Mouse (Mus musculus) spleen, adult 18-20 months (tissue): ENCODE results near the gene Tprkb.
"Not testable (repeated sequence)": the region's sequence is repeated elsewhere in the genome, so short reads cannot be mapped to it uniquely, and the experiment has no call there.

ENCODE experiments used
- DNase-seq, 2 experiments: peaks; one replicate each; pipeline ENCODE4 v3.0.0; 2022; ENCODE audit warnings: mixed read lengths in 2 of 2

The Tprkb gene

GRCm38 (mm10) chr6:85911587-85911986 is at the start of gene Tprkb:
Gene Tprkb, plus strand, starts transcription at chr6:85911865.
- DNase-seq: no peak

GRCm38 (mm10) chr6:85862565-85862964 is 49.1 kb upstream of the Tprkb start:
- no peak for DNase-seq

- no peak for DNase-seq
These were observed 48.5 kb upstream of the Tprkb start for GRCm38 (mm10) chr6:85863136-85863535.

- DNase-seq: no peak
These were observed 47.8 kb upstream of the Tprkb start for GRCm38 (mm10) chr6:85863840-85864239.

GRCm38 (mm10) chr6:85864900-85865639 is 46.6 kb upstream of the Tprkb start:
- DNase-seq: not testable (repeated sequence)

GRCm38 (mm10) chr6:85866166-85866565 is 45.5 kb upstream of the Tprkb start:
- DNase-seq: not testable (repeated sequence)

- not testable (repeated sequence) for DNase-seq
These were observed 44.7 kb upstream of the Tprkb start for GRCm38 (mm10) chr6:85866995-85867394.

- DNase-seq: no peak
These were observed 43.7 kb upstream of the Tprkb start for GRCm38 (mm10) chr6:85867726-85868690.

GRCm38 (mm10) chr6:85869006-85869405 is 42.7 kb upstream of the Tprkb start, which contains the start of gene Nat8f2:
Gene Nat8f2, minus strand, starts transcription at chr6:85869158.
- not testable (repeated sequence) for DNase-seq

- not testable (repeated sequence) for DNase-seq
These were observed 28.4 kb upstream of the Tprkb start for GRCm38 (mm10) chr6:85883246-85883645.

GRCm38 (mm10) chr6:85884311-85884710 is 27.4 kb upstream of the Tprkb start:
- no peak for DNase-seq

- DNase-seq: no peak
These were observed 22.7 kb upstream of the Tprkb start for GRCm38 (mm10) chr6:85888961-85889360.

GRCm38 (mm10) chr6:85895061-85895648 is 16.5 kb upstream of the Tprkb start:
- DNase-seq: peak in 1 of 2 experiments; percentile 11

GRCm38 (mm10) chr6:85898596-85899475 is 12.8 kb upstream of the Tprkb start:
- DNase-seq: not testable (repeated sequence)

GRCm38 (mm10) chr6:85902303-85902702 is 9.4 kb upstream of the Tprkb start:
- no peak for DNase-seq

GRCm38 (mm10) chr6:85904642-85905061 is 7.0 kb upstream of the Tprkb start, which contains the start of gene Nat8f4:
Gene Nat8f4, minus strand, starts transcription at chr6:85904884.
- DNase-seq: peak; percentile 63 to 83

GRCm38 (mm10) chr6:85906911-85907351 is 4.7 kb upstream of the Tprkb start:
- DNase-seq: not testable (repeated sequence)

GRCm38 (mm10) chr6:85908341-85908740 is 3.3 kb upstream of the Tprkb start:
- no peak for DNase-seq

GRCm38 (mm10) chr6:85909704-85910103 is 2.0 kb upstream of the Tprkb start:
- no peak for DNase-seq

GRCm38 (mm10) chr6:85915141-85915538 is 3.5 kb downstream of the Tprkb start:
- DNase-seq: no peak
